Mouse (Mus musculus) hindbrain, embryonic 12.5 days (tissue): ENCODE results near the gene Rapgef3. TPM values are rescaled to one million over a fixed set of nuclear protein-coding genes. Genes with fewer than 3 reads are reported as not detected.
A peak's percentile ranks its signal among the peaks of the same experiment; 100 is the strongest.

ENCODE experiments used
- ATAC-seq: fragments of 200-750 bp; cut with Nextera tagmentation; 2 replicates; pipeline ENCODE4 v1.8.0; 2017; ENCODE audit warnings: moderate TSS enrichment; ENCODE audit not compliant: low FRiP score
- H3K27ac ChIP-seq: fragments of 300-500 bp; sonication (generic); 2 replicates; pipeline ENCODE4 v1.5.1; 2016; ENCODE audit warnings: mild to moderate bottlenecking
- H3K27me3 ChIP-seq: fragments of 300-500 bp; sonication (generic); 2 replicates; pipeline ENCODE4 v1.6.1; 2016; ENCODE audit warnings: mild to moderate bottlenecking
- H3K36me3 ChIP-seq: fragments of 300-500 bp; sonication (generic); 2 replicates; pipeline ENCODE4 v1.6.1; 2016; ENCODE audit warnings: mild to moderate bottlenecking
- H3K4me1 ChIP-seq: fragments of 300-500 bp; sonication (generic); 2 replicates; pipeline ENCODE4 v1.6.1; 2016
- H3K4me2 ChIP-seq: fragments of 300-500 bp; sonication (generic); replicated peaks from 2 replicates; pipeline ENCODE4 v1.6.1; 2016; ENCODE audit warnings: mild to moderate bottlenecking
- H3K4me3 ChIP-seq: fragments of 300-500 bp; sonication (generic); 2 replicates; pipeline ENCODE4 v1.5.1; 2016; ENCODE audit warnings: mild to moderate bottlenecking
- H3K9ac ChIP-seq: fragments of 300-500 bp; sonication (generic); 2 replicates; pipeline ENCODE4 v1.6.1; 2016; ENCODE audit warnings: mild to moderate bottlenecking, moderate library complexity
- H3K9me3 ChIP-seq: fragments of 300-500 bp; sonication (generic); replicated peaks from 2 replicates; pipeline ENCODE4 v1.6.1; 2016; ENCODE audit warnings: mild to moderate bottlenecking
- WGBS: fragments of 180-500 bp; shearing (Covaris S2); methylation state at CpG from one replicate; pipeline ENCODE4 v1.1.7; 2016; 5-methylcytosine and 5-hydroxymethylcytosine counted together
- polyA plus RNA-seq: library from polyadenylated mRNA; unstranded; fragments of >200 nt; fragmentation: Nextera tagmentation; extraction: Ambion mirVana; gene quantifications from 2 replicates; pipeline ENCODE4 v1.2.1, GENCODE M21; 2016

The Rapgef3 gene
- polyA plus RNA-seq, 1 experiment from 2014 or later: 10.7 TPM

- Histone ChIP-seq H3K9ac (no peak overlapping the region), H3K4me2 (no peak overlapping the region), H3K4me3 (no peak overlapping the region), H3K27me3 (no peaks in the 10 kb centered on the region), H3K27ac (no peak overlapping the region), H3K4me1 (peaks cover 4% of the 10 kb centered on the region), H3K9me3 (no peaks in the 10 kb centered on the region), H3K36me3 (peaks cover 43% of the 10 kb centered on the region)
- 59% methylated on average over 20 of the region's 20 CpGs for WGBS
- ATAC-seq: no peak
Measured at GRCm38 (mm10) chr15:97789761-97790505, 22.2 kb upstream of the Rapgef3 start.

GRCm38 (mm10) chr15:97788821-97789220 is 21.0 kb upstream of the Rapgef3 start:
- Histone ChIP-seq H3K4me1 (peaks cover 7% of the 10 kb centered on the region), H3K4me3 (no peak overlapping the region), H3K27ac (0 out of 2 replicates have a peak overlapping the region, but pooled peaks have one; percentile 26), H3K36me3 (peaks cover 32% of the 10 kb centered on the region), H3K4me2 (no peak overlapping the region), H3K27me3 (0 out of 2 replicates have a peak, but pooled peaks cover 3% of the 10 kb centered on the region), H3K9me3 (no peaks in the 10 kb centered on the region), H3K9ac (no peak overlapping the region)
- no peak for ATAC-seq
- WGBS: 70% methylated on average over 6 of the region's 6 CpGs

GRCm38 (mm10) chr15:97787799-97788667 is 20.3 kb upstream of the Rapgef3 start:
- peaks cover 24% of the 10 kb centered on the region for H3K36me3 ChIP-seq
- H3K4me3 ChIP-seq: no peak overlapping the region
- WGBS: 70% methylated on average over 19 of the region's 19 CpGs
- H3K4me2 ChIP-seq: no peak overlapping the region
- H3K27ac ChIP-seq: no peak overlapping the region
- no peak overlapping the region for H3K9ac ChIP-seq
- peaks cover 7% of the 10 kb centered on the region for H3K4me1 ChIP-seq
- H3K9me3 ChIP-seq: no peaks in the 10 kb centered on the region
- ATAC-seq: no peak
- H3K27me3 ChIP-seq: peaks cover 6% of the 10 kb centered on the region; the same call in 1 of the 2 replicates

GRCm38 (mm10) chr15:97787148-97787798 is 19.5 kb upstream of the Rapgef3 start:
- Histone ChIP-seq H3K4me3 (no peak overlapping the region), H3K27ac (no peak overlapping the region), H3K9me3 (no peaks in the 10 kb centered on the region), H3K27me3 (peaks cover 14% of the 10 kb centered on the region), H3K9ac (no peak overlapping the region), H3K4me2 (no peak overlapping the region), H3K4me1 (peaks cover 14% of the 10 kb centered on the region), H3K36me3 (peaks cover 16% of the 10 kb centered on the region)
- ATAC-seq: no peak
- WGBS: 84% methylated on average over 7 of the region's 7 CpGs

- ATAC-seq: no peak
- H3K27ac ChIP-seq: no peak overlapping the region
- H3K4me1 ChIP-seq: peaks cover 18% of the 10 kb centered on the region
- WGBS: 80% methylated on average over 10 of the region's 10 CpGs
- no peaks in the 10 kb centered on the region for H3K9me3 ChIP-seq
- no peak overlapping the region for H3K4me2 ChIP-seq
- peaks cover 10% of the 10 kb centered on the region for H3K36me3 ChIP-seq
- no peak overlapping the region for H3K9ac ChIP-seq
- peaks cover 17% of the 10 kb centered on the region for H3K27me3 ChIP-seq
- H3K4me3 ChIP-seq: no peak overlapping the region
Measured at GRCm38 (mm10) chr15:97786412-97787112, 18.8 kb upstream of the Rapgef3 start.

GRCm38 (mm10) chr15:97785731-97786411 is 18.1 kb upstream of the Rapgef3 start:
- Histone ChIP-seq H3K4me3 (no peak overlapping the region), H3K9ac (no peak overlapping the region), H3K4me1 (peaks cover 18% of the 10 kb centered on the region), H3K27ac (no peak overlapping the region), H3K9me3 (no peaks in the 10 kb centered on the region), H3K36me3 (peaks cover 3% of the 10 kb centered on the region; the same call in 1 of the 2 replicates), H3K27me3 (peaks cover 19% of the 10 kb centered on the region), H3K4me2 (no peak overlapping the region)
- WGBS: 81% methylated on average over 9 of the region's 9 CpGs
- no peak for ATAC-seq

GRCm38 (mm10) chr15:97784561-97785161 is 16.9 kb upstream of the Rapgef3 start:
- H3K4me2 ChIP-seq: peak overlapping the region; percentile 89
- H3K27ac ChIP-seq: peak overlapping the region; percentile 46; the same call in 1 of the 2 replicates
- 6% methylated on average over 45 of the region's 45 CpGs for WGBS
- no peaks in the 10 kb centered on the region for H3K36me3 ChIP-seq
- peaks cover 23% of the 10 kb centered on the region for H3K27me3 ChIP-seq
- peak overlapping the region; percentile 78 for H3K4me3 ChIP-seq
- H3K9me3 ChIP-seq: no peaks in the 10 kb centered on the region
- peak; percentile 62 for ATAC-seq
- H3K4me1 ChIP-seq: peaks cover 18% of the 10 kb centered on the region
- H3K9ac ChIP-seq: peak overlapping the region; percentile 82

- Histone ChIP-seq H3K4me3 (peak overlapping the region; percentile 78), H3K4me2 (peak overlapping the region; percentile 89), H3K27ac (peak overlapping the region; percentile 46; the same call in 1 of the 2 replicates), H3K9ac (peak overlapping the region; percentile 82), H3K9me3 (no peaks in the 10 kb centered on the region), H3K27me3 (peaks cover 23% of the 10 kb centered on the region), H3K4me1 (peaks cover 18% of the 10 kb centered on the region), H3K36me3 (no peaks in the 10 kb centered on the region)
- ATAC-seq: peak; percentile 82
- 4% methylated on average over 39 of the region's 39 CpGs for WGBS
Measured at GRCm38 (mm10) chr15:97784092-97784559, 16.4 kb upstream of the Rapgef3 start.

GRCm38 (mm10) chr15:97782749-97783105 is 15.0 kb upstream of the Rapgef3 start:
- H3K36me3 ChIP-seq: no peaks in the 10 kb centered on the region
- peaks cover 20% of the 10 kb centered on the region for H3K4me1 ChIP-seq
- 0 out of 2 replicates have a peak overlapping the region, but pooled peaks have one; percentile 33 for H3K9ac ChIP-seq
- peaks cover 23% of the 10 kb centered on the region for H3K27me3 ChIP-seq
- WGBS: 5% methylated on average over 9 of the region's 9 CpGs
- no peak overlapping the region for H3K27ac ChIP-seq
- no peak for ATAC-seq
- H3K4me3 ChIP-seq: no peak overlapping the region
- no peaks in the 10 kb centered on the region for H3K9me3 ChIP-seq
- peak overlapping the region; percentile 30 for H3K4me2 ChIP-seq

GRCm38 (mm10) chr15:97781961-97782748 is 14.4 kb upstream of the Rapgef3 start:
- H3K4me2 ChIP-seq: peak overlapping the region; percentile 30
- no peak overlapping the region for H3K27ac ChIP-seq
- WGBS: 11% methylated on average over 24 of the region's 24 CpGs

More at GRCm38 (mm10) chr15:97781961-97782748, 14.4 kb upstream of the Rapgef3 start:
- Histone ChIP-seq H3K36me3 (no peaks in the 10 kb centered on the region), H3K9ac (0 out of 2 replicates have a peak overlapping the region, but pooled peaks have one; percentile 33), H3K4me3 (no peak overlapping the region), H3K27me3 (peaks cover 23% of the 10 kb centered on the region), H3K4me1 (peaks cover 20% of the 10 kb centered on the region), H3K9me3 (no peaks in the 10 kb centered on the region)
- ATAC-seq: no peak
